Mouse (Mus musculus): ENCODE data around the gene Nlrx1. TPM values are rescaled to one million over a fixed set of nuclear protein-coding genes. Genes with fewer than 3 reads are reported as not detected.

The Nlrx1 gene
- polyA plus RNA-seq (2017; shearing (Covaris generic)), result 2.9 TPM

DNA sequence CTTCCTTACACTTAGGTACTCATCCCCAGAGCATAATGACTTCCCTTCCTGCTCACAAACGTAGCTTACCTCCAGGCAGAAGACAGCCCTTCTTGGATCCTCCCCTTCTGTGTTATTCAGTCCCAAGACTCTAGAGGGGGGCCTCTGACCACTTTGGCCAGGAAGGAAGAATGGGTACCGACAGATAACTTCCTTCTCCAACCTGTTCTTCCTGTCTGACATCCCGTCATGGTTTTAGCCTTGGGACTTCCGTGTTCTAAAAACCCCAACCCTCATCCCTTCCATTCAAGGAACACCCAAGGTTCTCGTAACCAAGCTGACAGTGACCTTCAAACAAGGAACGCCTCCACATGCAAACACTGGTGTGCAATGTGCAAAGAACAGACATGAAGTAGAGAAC is at the start of gene Nlrx1:
Gene Nlrx1, minus strand, starts transcription at position 168 of the 400 bp plus-strand sequence.

DNA sequence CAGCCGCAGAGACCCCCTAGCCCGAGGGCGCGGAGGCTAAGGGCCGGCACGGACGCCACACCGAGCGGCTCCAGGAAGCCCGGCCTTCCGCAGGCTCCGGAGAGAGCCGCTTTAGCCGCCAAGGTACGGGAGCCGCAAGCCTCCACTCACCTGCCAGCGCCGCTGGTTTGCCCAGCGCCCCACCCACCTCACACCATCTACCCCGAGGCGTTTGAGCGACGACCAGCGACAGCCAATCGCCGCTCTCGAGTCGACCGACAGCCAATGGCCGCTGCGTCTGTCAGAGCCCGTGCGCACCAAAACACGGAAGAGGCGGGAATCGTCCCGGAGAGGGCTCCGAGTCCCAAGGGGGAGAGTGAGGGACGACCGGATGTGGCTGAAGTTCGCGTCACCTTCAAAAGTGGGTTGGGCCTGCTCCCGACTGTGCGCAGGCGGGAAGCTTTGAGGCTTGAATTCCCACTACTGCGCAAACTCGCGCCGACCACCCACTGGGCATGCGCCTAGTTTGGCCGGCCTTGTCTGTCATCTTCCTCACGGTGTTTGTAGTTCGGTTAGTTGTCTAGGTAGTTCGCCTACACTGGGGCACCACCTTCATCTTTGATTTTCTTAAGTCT is 37.2 kb upstream of the Nlrx1 start, which contains the start of gene Hinfp:
Gene Hinfp, minus strand, starts transcription at position 206 of the 614 bp plus-strand sequence.

DNA sequence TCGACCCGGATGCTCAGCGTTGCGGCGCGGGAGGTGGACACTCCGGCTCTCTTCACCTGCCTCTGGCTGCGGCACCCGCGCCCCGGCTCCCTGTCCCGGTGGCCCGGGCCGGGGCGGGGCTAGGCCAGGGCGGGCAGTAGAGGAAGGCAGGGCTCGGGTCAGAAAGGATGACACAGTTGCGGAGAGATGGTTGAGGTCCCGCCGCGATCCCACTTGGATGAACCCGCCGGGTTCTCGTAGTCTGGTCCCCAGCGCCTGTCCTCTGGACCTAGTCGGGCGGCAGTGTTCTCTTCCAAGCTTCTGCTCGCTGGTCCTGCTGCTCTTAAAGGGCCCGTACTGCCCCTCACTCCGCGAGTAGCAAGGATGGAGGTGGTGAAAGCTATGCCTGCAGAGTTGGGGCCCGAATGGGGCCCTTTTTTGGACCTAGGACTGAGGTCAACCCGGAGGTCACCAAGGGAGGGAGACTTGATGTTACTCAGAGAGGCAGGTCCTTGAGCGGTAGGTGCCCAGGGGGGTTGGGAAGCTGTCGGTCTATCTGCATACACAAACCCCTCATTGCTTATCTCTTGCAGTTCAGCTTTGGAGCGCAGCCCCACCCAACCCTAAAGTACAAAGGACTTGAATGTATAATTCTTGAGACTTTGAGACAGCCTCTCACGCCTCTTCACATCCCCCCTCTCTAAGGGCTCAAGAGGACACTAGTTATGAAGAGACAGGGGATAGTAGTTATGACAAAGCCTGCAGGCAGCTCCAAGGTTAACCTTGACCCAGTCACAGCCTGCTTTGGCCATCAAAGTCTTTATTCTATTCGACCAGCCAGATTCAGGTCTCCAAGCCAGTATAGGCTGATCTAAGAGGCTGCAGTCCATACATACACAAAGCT is 19.9 kb upstream of the Nlrx1 start, which contains the start of gene Abcg4:
Gene Abcg4, minus strand, starts transcription at position 540 of the 883 bp plus-strand sequence.

DNA sequence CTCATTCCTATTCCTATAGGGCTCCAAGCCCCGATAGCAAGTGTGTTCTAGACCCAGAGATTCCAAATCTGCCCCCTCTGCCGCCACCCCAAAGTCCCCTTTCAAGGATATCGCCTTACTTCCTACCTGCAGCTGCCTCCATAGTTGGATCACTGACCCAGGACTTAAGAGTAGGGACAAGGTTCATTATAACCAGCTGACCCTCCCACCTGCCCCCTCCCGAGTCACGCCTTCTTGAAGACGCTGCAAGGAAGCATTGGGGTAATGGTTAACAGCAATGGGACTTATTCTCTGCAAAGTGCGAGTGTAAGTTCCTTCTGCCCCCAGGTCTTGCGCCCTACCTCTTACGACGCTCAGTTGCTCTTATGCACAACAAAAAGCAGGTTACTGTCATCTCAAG is 17.1 kb downstream of the Nlrx1 start, which contains the start of gene Pdzd3:
Gene Pdzd3, minus strand, starts transcription at position 158 of the 400 bp plus-strand sequence.

DNA sequence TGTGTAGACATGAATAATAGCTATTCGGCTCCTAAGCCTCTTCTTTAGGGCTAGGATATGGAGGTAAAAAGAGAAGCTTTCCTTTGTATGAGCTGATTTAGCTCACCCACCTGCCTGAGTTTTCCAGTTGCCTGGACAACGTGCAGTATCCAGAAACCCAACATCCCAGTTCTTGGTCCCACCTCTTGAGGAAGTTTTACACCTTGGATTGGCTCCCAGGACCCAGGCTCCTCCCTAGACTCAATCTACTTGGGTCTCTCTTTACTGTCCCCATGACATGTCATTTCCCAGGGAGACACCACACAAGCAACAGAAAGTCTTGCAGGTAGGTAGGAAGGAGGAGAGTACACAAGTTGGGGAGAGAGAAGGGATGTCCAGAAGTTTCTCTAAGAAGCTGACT is 28.0 kb downstream of the Nlrx1 start, which contains the start of gene Ccdc153:
Gene Ccdc153, plus strand, starts transcription at position 278 of the 400 bp plus-strand sequence.

DNA sequence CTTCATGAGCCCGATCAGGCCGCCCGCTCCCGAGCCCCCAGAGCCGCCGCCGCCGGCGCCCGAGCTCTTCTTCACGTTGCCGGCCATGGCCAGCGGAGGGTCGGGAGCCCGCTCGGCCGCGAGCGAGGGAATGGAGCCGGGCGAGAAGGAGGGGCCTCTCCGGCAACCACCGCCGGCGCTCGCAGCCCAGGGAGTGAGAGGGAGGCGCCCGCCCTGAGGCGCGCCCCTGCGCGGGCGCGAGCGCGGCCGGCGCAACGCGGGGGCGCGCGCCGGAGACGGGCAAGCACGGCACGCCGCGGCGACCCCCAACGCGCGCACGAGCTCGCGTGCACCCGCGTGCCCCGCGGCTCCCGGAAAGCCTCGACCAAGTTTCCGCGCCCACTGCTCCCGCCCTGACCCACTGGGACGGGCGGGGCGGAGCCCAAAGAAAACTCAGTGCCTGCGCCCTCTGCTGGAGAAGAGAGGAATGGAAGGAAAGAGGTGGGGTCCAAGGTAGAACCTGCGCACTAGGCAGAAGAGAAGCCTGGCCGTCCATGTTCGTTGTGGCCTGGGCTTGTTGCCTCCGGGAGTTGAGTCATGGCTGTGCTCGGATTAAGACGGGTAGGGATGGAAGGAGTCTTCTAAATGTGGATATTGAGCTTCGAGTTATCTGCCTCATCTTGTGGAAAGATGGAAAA is 34.5 kb downstream of the Nlrx1 start, which contains the start of gene Cbl:
Gene Cbl, minus strand, starts transcription at position 248 of the 677 bp plus-strand sequence.

Other genes with a start within 250 kb of the Nlrx1 start
- gene Thy1, start 225.2 kb downstream of the Nlrx1 start, polyA plus RNA-seq (2017; shearing (Covaris generic)), result 60.0 TPM
- 25.7 TPM for gene Usp2, start 201.6 kb downstream of the Nlrx1 start, polyA plus RNA-seq (2017; shearing (Covaris generic))
- not detected for gene Mfrp, start 166.9 kb downstream of the Nlrx1 start, polyA plus RNA-seq (2017; shearing (Covaris generic))
- gene C1qtnf5, start 161.4 kb downstream of the Nlrx1 start, polyA plus RNA-seq (2017; shearing (Covaris generic)), result not detected
- not detected for gene Gm49380, start 155.1 kb downstream of the Nlrx1 start, polyA plus RNA-seq (2017; shearing (Covaris generic))
- 20.6 TPM for gene Rnf26, start 155.1 kb downstream of the Nlrx1 start, polyA plus RNA-seq (2017; shearing (Covaris generic))
- gene Mcam, start 134.1 kb downstream of the Nlrx1 start, polyA plus RNA-seq (2017; shearing (Covaris generic)), result 0.70 TPM
- gene Cbl, start 34.5 kb downstream of the Nlrx1 start, polyA plus RNA-seq (2017; shearing (Covaris generic)), result 46.8 TPM
- gene Ccdc153, start 27.9 kb downstream of the Nlrx1 start, polyA plus RNA-seq (2017; shearing (Covaris generic)), result not detected
- not detected for gene Pdzd3, start 17.1 kb downstream of the Nlrx1 start, polyA plus RNA-seq (2017; shearing (Covaris generic))
- not detected for gene Abcg4, start 20.0 kb upstream of the Nlrx1 start, polyA plus RNA-seq (2017; shearing (Covaris generic))
- gene Hinfp, start 37.1 kb upstream of the Nlrx1 start, polyA plus RNA-seq (2017; shearing (Covaris generic)), result 49.0 TPM
- gene C2cd2l, start 51.7 kb upstream of the Nlrx1 start, polyA plus RNA-seq (2017; shearing (Covaris generic)), result 19.9 TPM
- gene Dpagt1, start 57.4 kb upstream of the Nlrx1 start, polyA plus RNA-seq (2017; shearing (Covaris generic)), result 6.6 TPM
- gene H2afx, start 66.1 kb upstream of the Nlrx1 start, polyA plus RNA-seq (2017; shearing (Covaris generic)), result 62.7 TPM
- gene Hmbs, start 75.6 kb upstream of the Nlrx1 start, polyA plus RNA-seq (2017; shearing (Covaris generic)), result 20.3 TPM
- gene Vps11, start 93.1 kb upstream of the Nlrx1 start, polyA plus RNA-seq (2017; shearing (Covaris generic)), result 73.9 TPM
- 16.9 TPM for gene Hyou1, start 110.9 kb upstream of the Nlrx1 start, polyA plus RNA-seq (2017; shearing (Covaris generic))
- 15.1 TPM for gene Slc37a4, start 128.3 kb upstream of the Nlrx1 start, polyA plus RNA-seq (2017; shearing (Covaris generic))
- gene Rps25, start 138.5 kb upstream of the Nlrx1 start, polyA plus RNA-seq (2017; shearing (Covaris generic)), result 2,678 TPM
- 80.8 TPM for gene Trappc4, start 139.0 kb upstream of the Nlrx1 start, polyA plus RNA-seq (2017; shearing (Covaris generic))
- 39.8 TPM for gene Ccdc84, start 150.0 kb upstream of the Nlrx1 start, polyA plus RNA-seq (2017; shearing (Covaris generic))
- gene Foxr1, start 172.5 kb upstream of the Nlrx1 start, polyA plus RNA-seq (2017; shearing (Covaris generic)), result not detected
- gene Upk2, start 186.4 kb upstream of the Nlrx1 start, polyA plus RNA-seq (2017; shearing (Covaris generic)), result not detected
- 22.3 TPM for gene Bcl9l, start 214.2 kb upstream of the Nlrx1 start, polyA plus RNA-seq (2017; shearing (Covaris generic))

Data from naive thymus-derived CD4-positive, alpha-beta T cell, adult 5 months (primary cell).